Mouse (Mus musculus) embryo, embryonic 10 days (tissue): ENCODE measurements around the gene Gjc1.

ENCODE experiments used
- DNase-seq: peaks from one replicate; pipeline ENCODE4 v3.0.0-alpha.2; 2015; ENCODE audit warnings: low spot score

Gjc1 gene

GRCm38 (mm10) chr11:102819021-102819782, at the start of gene Gjc1:
Gjc1 (minus strand) TSS chr11:102819700.
- peak; percentile 81 for DNase-seq

DNA sequence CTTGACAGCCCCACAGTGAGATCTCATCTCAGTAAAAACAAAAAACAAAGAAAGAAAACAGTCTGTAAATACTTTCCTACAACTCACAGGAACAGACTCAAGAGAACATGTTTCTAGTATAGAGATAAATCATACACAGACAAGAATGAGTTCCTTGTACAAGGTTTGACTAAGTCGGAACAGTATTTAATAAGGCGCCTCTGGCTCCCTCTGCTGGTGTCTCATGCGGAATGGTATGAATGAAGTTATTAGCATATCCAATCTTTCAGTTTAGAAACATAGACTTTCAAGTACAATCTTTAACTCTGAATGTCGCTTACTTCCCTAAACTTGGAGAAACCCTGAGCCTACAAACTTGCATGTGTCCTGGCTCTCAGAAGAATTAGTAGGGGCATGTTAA, 44.8 kb upstream of the Gjc1 start:
- peak; percentile 70 for DNase-seq

GRCm38 (mm10) chr11:102859933-102860332, 40.4 kb upstream of the Gjc1 start:
- DNase-seq, result no peak

GRCm38 (mm10) chr11:102858951-102859350, 39.5 kb upstream of the Gjc1 start:
- DNase-seq, result no peak

GRCm38 (mm10) chr11:102855941-102856340, 36.4 kb upstream of the Gjc1 start:
- peak; percentile 62 for DNase-seq

DNA sequence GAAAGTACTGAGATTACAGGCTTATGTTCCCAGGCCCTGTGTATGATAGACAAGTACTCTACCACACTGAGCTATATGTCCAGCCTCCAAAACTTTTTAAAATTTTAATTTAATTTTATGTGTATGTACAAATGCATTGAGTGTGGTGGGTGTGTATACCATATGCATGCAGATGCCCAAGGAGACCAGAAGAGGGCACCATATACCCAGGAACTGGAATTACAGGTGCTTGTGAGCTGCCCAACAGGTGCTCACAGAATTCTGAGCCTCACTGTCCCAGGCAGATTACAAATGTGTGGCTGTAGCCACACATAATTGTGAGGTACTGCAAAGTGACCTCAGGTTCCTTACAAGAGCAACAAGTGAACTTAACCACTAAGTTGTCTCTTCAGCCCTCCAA, 34.3 kb upstream of the Gjc1 start:
- DNase-seq, result no peak

DNA sequence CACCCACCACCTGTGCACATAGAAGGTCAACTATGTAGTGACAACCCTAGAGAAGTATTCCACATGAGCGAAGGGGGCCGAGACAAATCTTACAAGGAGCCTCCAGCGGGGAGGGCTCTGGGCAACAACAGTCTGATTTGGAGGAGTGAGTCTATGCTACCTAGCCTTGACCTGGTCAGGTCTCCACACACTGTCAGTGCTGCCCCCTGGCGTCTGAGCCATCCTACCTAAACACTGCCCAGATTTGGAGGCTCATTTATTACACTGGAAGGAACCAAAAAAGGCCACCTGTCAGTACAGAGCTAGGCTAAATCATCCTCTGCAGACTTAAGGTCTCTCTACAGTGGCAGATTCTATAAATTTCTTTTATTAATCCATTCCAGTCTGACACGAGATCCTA, 32.4 kb upstream of the Gjc1 start:
- peak; percentile 84 for DNase-seq

DNA sequence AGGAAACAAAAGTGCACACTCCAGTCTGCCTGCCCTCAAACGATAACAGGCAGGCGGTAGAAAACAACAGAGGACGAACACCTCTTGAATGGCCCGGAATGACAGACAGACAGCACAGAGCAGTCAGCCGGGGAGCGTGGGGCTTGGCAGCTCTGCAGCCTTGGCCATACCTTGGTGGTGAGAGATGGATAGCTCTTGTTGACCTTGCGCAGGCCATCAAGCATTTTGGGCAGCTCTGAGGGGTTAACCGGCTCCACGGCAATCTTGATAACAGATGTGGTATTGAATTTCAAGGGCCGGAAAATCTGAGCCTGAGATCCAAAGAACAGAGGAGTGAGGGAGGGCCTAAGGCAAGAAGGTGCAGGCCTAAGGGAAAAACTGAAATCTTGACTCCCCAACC, 26.4 kb upstream of the Gjc1 start:
- peak; percentile 10 for DNase-seq

- DNase-seq, result no peak
Measured at GRCm38 (mm10) chr11:102838616-102839150, 19.2 kb upstream of the Gjc1 start.

GRCm38 (mm10) chr11:102838126-102838525, 18.6 kb upstream of the Gjc1 start:
- DNase-seq, result no peak

DNA sequence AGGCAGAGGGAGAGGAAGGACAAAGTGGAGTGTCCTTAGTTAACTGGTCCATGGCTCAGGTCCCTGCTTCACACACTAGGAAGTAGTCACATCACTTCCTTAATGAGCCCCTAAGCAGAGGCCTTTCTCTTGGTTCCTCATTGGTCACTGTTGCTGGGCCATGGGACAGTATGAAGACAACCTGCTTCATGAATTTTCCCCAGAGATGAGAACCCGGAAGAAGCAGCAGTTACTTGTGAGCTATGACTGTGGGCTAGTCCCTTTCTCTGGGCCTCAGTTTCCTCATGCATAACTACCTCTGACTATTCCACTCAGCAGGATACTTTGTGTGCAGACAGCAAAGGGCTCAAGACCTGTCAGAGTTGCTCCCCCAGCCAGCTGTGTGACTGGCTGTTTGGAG, 17.9 kb upstream of the Gjc1 start:
- DNase-seq, result no peak

GRCm38 (mm10) chr11:102836146-102836545, 16.6 kb upstream of the Gjc1 start:
- DNase-seq, result no peak

DNA sequence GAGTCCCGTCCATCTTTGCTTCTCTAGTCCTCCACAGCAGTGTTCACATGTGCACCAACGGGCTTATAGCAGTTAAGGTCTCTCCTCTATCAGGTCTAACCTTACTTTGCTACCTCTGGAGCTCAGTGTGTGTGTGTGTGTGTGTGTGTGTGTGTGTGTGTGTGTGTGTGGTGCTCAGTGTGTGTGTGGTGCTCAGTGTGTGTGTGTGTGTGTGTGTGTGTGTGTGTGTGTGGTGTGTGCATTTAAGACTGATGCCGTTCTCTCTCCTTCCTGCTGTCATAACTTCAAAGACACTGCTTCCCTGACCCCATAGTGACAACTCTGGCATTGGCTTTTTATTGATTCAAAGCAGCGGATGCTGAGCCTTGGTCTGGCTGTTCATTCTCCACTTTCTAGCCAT, 16.0 kb upstream of the Gjc1 start, which contains the start of gene Higd1b:
Gene Higd1b (plus strand): TSS at position 301 of the 400 bp plus-strand sequence.
- no peak for DNase-seq

- no peak for DNase-seq
Measured at GRCm38 (mm10) chr11:102834219-102834618, 14.7 kb upstream of the Gjc1 start.

GRCm38 (mm10) chr11:102832700-102833297, 13.3 kb upstream of the Gjc1 start:
- DNase-seq, result no peak

- DNase-seq, result no peak
Measured at GRCm38 (mm10) chr11:102830276-102830675, 10.8 kb upstream of the Gjc1 start.

DNA sequence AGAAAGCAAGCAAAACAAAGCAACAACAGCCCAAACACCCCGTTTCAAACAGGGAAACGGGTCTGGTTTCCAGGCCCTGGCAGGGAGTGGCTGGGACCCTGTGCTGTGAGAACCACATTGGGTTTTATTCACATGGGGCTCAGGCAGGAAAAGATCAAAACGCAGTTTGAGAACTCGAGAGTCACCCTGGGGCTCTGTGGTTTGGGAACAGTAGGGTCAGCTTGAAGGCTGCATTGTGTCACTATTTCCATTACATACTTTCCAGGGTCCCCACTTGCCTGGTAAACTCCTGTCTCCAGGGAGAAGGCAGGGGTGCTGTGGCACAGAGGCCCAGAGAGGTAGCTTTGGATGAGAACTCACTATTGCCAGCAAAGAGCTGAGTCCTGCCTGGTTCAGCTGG, 7.6 kb upstream of the Gjc1 start:
- DNase-seq, result no peak

DNA sequence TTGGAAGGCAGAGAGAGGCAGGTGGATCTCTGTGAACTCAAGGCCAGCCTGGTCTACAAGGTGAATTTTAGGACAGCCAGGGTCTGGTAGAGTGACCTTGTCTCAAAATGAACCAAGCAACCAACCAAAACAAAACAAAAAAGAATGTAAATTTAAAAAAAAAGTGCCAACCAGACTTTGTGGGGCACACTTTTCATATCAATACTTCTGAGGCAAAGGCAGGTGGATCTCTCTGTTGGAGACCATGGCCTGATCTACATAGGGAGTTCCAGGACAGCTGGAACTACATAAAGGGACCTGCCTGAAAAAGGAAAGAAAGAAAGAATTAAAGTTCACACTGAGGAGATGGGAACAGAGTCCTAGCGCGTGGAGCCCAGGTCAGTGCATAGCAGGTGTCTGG, 7.0 kb upstream of the Gjc1 start:
- DNase-seq, result no peak

- DNase-seq, result no peak
Measured at GRCm38 (mm10) chr11:102821231-102821630, 1.7 kb upstream of the Gjc1 start.

DNA sequence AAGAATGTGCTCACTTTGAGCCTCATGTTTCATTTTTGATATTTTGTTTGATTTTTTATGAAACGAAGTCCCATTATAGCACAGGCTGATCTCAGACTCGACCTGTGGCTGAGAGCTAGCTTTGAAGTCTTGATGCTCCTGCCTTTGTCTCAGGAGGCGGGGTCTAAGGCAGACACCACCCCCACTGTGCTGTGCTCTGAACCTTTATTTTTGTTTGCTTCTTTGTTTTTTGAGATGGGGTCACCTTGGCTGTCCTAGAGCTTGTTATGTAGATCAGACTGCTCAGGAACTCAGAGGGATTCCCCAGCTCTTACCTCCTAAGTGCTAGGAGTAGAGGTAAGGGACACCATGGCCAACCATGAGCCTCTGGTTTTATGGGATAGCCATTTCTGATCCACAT, 932 bp upstream of the Gjc1 start:
- DNase-seq, result peak; percentile 39

GRCm38 (mm10) chr11:102819783-102820385, 384 bp upstream of the Gjc1 start:
- DNase-seq, result no peak

DNA sequence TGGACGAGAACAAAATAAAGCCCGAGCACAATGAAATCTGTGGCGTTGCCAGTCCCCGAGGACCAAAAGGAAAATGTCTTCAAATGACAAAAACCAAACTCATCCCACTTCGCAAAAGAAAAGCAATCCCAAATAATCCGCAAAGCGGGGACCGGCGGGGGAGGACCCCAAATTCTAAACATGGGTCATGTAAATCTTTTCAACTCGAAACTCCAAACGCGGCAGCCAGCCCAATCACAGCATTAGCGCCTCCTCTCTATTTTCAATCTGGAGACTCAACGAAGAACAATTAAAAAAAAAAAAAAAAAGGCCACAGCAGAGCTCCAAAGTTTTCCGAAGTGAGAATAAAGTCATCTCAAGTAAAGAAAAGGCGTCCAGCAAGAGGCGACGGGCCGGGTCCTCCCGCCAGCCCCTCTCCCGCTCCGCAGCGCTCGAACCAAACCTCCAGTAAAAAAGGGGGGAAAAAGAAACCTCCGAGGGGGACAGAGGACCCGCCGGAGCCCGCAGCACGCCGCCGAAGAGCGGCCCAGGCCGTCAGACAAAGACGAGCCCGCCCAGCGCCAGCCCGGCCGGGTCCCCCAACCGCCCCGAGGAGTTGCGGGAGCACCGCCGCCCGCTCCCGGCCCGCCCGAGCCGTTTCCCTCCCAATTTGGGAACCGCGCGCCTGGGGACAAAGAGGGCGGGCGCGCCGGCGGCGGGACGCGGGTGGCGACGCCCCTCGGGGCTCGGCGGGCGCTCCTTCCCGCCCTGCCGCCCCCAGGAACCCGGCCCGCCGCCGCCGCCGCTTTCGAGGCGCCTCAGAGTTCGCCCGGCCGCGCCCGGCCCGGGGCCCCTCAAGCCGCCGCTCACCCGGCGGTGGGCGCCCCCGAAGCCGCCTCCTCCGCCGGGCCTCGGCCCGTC, 1.1 kb downstream of the Gjc1 start:
- DNase-seq, result peak; percentile 43
